Mouse (Mus musculus) brain, embryonic 14.5 days (tissue): ENCODE measurements around the gene Sfxn1.

Experiments
- CTCF ChIP-seq: fragments of 200-500 bp; IDR thresholded peaks from 2 replicates; pipeline ENCODE4 v1.5.1; 2012; ENCODE audit warnings: inconsistent platforms, mild to moderate bottlenecking, moderate library complexity, borderline replicate concordance; ENCODE audit not compliant: insufficient read depth, insufficient read length; ENCODE audit errors: extremely low read depth
- POLR2A ChIP-seq: fragments of 200-500 bp; IDR thresholded peaks from 2 replicates; pipeline ENCODE4 v1.6.1; 2012; ENCODE audit warnings: mild to moderate bottlenecking, inconsistent platforms, borderline replicate concordance; ENCODE audit not compliant: poor library complexity, insufficient read depth, insufficient read length, severe bottlenecking; ENCODE audit errors: extremely low read depth

- TF ChIP-seq POLR2A (peak; percentile 80), CTCF (no peak)
These were observed at the start of gene Sfxn1 for GRCm38 (mm10) chr13:54071606-54072331.
